Mouse (Mus musculus) megakaryocyte, embryonic 14.5 days (primary cell): ENCODE measurements around the gene Cenpj.

ENCODE experiments used
- FLI1 ChIP-seq: IDR thresholded peaks from 2 replicates; pipeline ENCODE4 v1.6.1; 2012; ENCODE audit warnings: low read length, inconsistent platforms, mixed read lengths
- GATA1 ChIP-seq: IDR thresholded peaks from 3 replicates; pipeline ENCODE4 v1.6.1; 2012; ENCODE audit warnings: mixed read lengths, low read length, inconsistent platforms, borderline replicate concordance

GRCm38 (mm10) chr14:56506743-56507142, 68.5 kb downstream of the Cenpj start:
- TF ChIP-seq GATA1 (no peak), FLI1 (no peak)
